Mouse (Mus musculus) urinary bladder, postnatal 36 days (tissue): ENCODE data around the gene Krr1.

Experiments used
- DNase-seq, 2 experiments: peaks; one replicate each; pipeline ENCODE4 v3.0.0; 2022; ENCODE audit warnings: low spot score in 2 of 2, mixed read lengths in 1 of 2

The Krr1 gene

GRCm38 (mm10) chr10:111972542-111973361 is at the start of gene Krr1:
Gene Krr1, plus strand, starts transcription at chr10:111972664.
- peak; percentile 86 for DNase-seq

- no peak for DNase-seq
Observed at GRCm38 (mm10) chr10:111923503-111924135, 48.8 kb upstream of the Krr1 start.

GRCm38 (mm10) chr10:111924141-111924540 is 48.3 kb upstream of the Krr1 start:
- no peak for DNase-seq

GRCm38 (mm10) chr10:111924716-111925488 is 47.6 kb upstream of the Krr1 start:
- no peak for DNase-seq

GRCm38 (mm10) chr10:111925489-111925860 is 47.0 kb upstream of the Krr1 start:
- peak; percentile 85 to 89 for DNase-seq

- no peak for DNase-seq
Observed at GRCm38 (mm10) chr10:111932621-111933345, 39.7 kb upstream of the Krr1 start.

GRCm38 (mm10) chr10:111935207-111935606 is 37.3 kb upstream of the Krr1 start:
- no peak for DNase-seq

GRCm38 (mm10) chr10:111936021-111936420 is 36.4 kb upstream of the Krr1 start:
- no peak for DNase-seq

- DNase-seq = peak; percentile 8 to 25
Observed at GRCm38 (mm10) chr10:111936491-111937145, 35.8 kb upstream of the Krr1 start.

GRCm38 (mm10) chr10:111937146-111937534 is 35.3 kb upstream of the Krr1 start:
- DNase-seq = no peak

GRCm38 (mm10) chr10:111943026-111943425 is 29.4 kb upstream of the Krr1 start:
- DNase-seq = no peak

- DNase-seq = no peak
Observed at GRCm38 (mm10) chr10:111945563-111945962, 26.9 kb upstream of the Krr1 start.

GRCm38 (mm10) chr10:111948041-111948440 is 24.4 kb upstream of the Krr1 start:
- DNase-seq = no peak

- DNase-seq = no peak
Observed at GRCm38 (mm10) chr10:111949008-111949407, 23.5 kb upstream of the Krr1 start.

GRCm38 (mm10) chr10:111955836-111956235 is 16.6 kb upstream of the Krr1 start:
- no peak for DNase-seq

- DNase-seq = peak; percentile 20 to 47
Observed at GRCm38 (mm10) chr10:111957271-111958045, 15.0 kb upstream of the Krr1 start.

GRCm38 (mm10) chr10:111958046-111958421 is 14.4 kb upstream of the Krr1 start:
- no peak for DNase-seq

- no peak for DNase-seq
Observed at GRCm38 (mm10) chr10:111959353-111959752, 13.1 kb upstream of the Krr1 start.

GRCm38 (mm10) chr10:111960459-111960858 is 12.0 kb upstream of the Krr1 start:
- no peak for DNase-seq

GRCm38 (mm10) chr10:111966394-111966793 is 6.1 kb upstream of the Krr1 start:
- no peak for DNase-seq
